Mouse (Mus musculus) heart, postnatal 0 days (tissue): Measurements from ENCODE around the gene Nolc1.

Source experiments
- CTCF ChIP-seq: IDR thresholded peaks from 2 replicates; pipeline ENCODE4 v1.5.1; 2016; ENCODE audit warnings: antibody characterized with exemption, control low read depth, low read depth
- EP300 ChIP-seq: IDR thresholded peaks from 2 replicates; pipeline ENCODE4 v1.6.1; 2016; ENCODE audit warnings: antibody characterized with exemption, low read depth

- TF ChIP-seq CTCF (no peak), EP300 (no peak)
These were observed 9.5 kb downstream of the Nolc1 start for GRCm38 (mm10) chr19:46085185-46085584.
